Mouse (Mus musculus): ENCODE measurements at regions not wholly inside any gene's neighbourhood (a gene's known extent, or its start where the extent isn't known, plus 50 kb on each side); places are given as distances from the start of the nearest gene placed in this dataset.

- Histone ChIP-seq H3K4me3 (no peak overlapping the region), H3K27ac (no peak overlapping the region), H3K9me3 (replicated peaks) (0 out of 2 replicates have a peak, but pooled peaks cover 2% of the 10 kb centered on the region), H3K36me3 (no peaks in the 10 kb centered on the region), H3K4me1 (no peaks in the 10 kb centered on the region), H3K27me3 (replicated peaks) (no peaks in the 10 kb centered on the region), H3K4me2 (no peak overlapping the region), H3K9ac (no peak overlapping the region)
- WGBS (ENCODE audit: insufficient replicate concordance) = 68% methylated on average over 6 of the region's 6 CpGs
- no peak for ATAC-seq
Observed at GRCm38 (mm10) chr8:87148853-87149252, 263.8 kb upstream of the N4bp1 start.

DNA sequence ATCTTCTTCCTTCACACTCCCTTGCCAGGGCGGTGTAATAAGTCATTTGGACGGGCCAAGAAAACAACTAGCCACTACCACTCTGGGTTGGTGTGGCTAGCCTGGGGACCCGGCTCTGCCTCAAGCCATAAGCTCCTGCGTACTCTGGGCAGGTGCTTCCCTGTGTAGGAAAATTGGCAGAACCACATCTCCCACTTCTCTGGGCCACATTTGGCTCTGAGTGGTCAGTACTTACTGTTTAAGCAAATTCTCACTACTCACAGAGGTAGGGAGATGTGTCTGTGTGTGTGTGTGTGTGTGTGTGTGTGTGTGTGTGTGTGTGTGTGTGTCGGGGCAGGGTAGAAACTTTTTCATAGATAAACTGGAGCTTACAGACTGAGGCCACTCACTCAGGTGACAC is 262.6 kb upstream of the N4bp1 start:
- Histone ChIP-seq H3K36me3 (no peaks in the 10 kb centered on the region), H3K4me1 (no peaks in the 10 kb centered on the region), H3K4me3 (no peak overlapping the region), H3K27me3 (replicated peaks) (no peaks in the 10 kb centered on the region), H3K9ac (no peak overlapping the region), H3K4me2 (no peak overlapping the region), H3K9me3 (replicated peaks) (0 out of 2 replicates have a peak, but pooled peaks cover 4% of the 10 kb centered on the region), H3K27ac (no peak overlapping the region)
- 67% methylated on average over 5 of the region's 5 CpGs for WGBS (ENCODE audit: insufficient replicate concordance)
- ATAC-seq = no peak

DNA sequence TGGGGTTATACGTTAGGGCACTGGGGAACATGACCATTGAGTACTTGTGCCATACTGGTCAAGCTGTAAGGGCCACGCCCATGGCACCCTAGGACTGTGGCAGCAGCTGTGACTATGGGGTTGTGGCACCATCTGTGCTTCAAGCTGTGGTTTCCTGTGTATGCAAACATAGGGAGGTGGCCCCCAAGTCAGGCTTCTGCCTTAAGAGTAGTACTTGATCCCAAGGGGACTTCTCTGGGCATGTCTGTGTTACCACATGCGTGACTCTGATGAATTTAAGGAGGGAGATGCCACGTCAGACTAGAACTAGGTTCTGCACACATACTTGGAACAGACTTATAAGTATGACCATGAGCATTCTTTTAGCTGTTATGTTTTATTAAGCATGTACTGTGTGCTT is 252.4 kb upstream of the N4bp1 start:
- Histone ChIP-seq H3K27me3 (replicated peaks) (no peaks in the 10 kb centered on the region), H3K27ac (no peak overlapping the region), H3K9ac (no peak overlapping the region), H3K4me1 (no peaks in the 10 kb centered on the region), H3K4me3 (no peak overlapping the region), H3K9me3 (replicated peaks) (no peaks in the 10 kb centered on the region), H3K4me2 (no peak overlapping the region), H3K36me3 (no peaks in the 10 kb centered on the region)
- 71% methylated on average over 4 of the region's 4 CpGs for WGBS (ENCODE audit: insufficient replicate concordance)
- no peak for ATAC-seq

- no peak overlapping the region for H3K27ac ChIP-seq
- H3K4me2 ChIP-seq = no peak overlapping the region
- no peak for ATAC-seq
- H3K4me1 ChIP-seq = no peaks in the 10 kb centered on the region
- no peak overlapping the region for H3K9ac ChIP-seq
- 57% methylated on average over 3 of the region's 3 CpGs for WGBS (ENCODE audit: insufficient replicate concordance)
- no peak overlapping the region for H3K4me3 ChIP-seq
- no peaks in the 10 kb centered on the region for H3K36me3 ChIP-seq
- H3K9me3 ChIP-seq (replicated peaks) = no peaks in the 10 kb centered on the region
- no peaks in the 10 kb centered on the region for H3K27me3 ChIP-seq (replicated peaks)
Observed at GRCm38 (mm10) chr8:87131716-87132115, 246.7 kb upstream of the N4bp1 start.

DNA sequence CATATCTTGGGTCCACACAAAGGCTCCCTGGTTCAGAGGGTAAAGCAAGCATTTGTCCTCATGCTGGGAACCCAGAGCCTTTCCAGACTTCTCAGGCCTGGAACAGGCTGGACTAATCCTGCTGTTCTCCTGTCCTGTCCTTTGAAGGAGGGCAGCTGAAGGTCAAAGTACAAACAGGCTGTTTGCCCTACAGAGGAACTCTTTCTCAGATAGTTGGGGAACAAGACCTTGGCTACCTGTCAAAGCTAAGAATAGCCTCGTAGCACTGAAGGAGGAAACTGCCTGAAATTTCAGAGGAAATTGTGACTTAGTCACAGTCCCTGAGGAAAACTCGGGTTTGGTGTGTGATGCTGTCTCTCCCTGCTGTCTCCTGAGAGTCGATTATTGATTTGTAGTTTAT is 245.6 kb upstream of the N4bp1 start:
- Histone ChIP-seq H3K36me3 (no peaks in the 10 kb centered on the region), H3K4me3 (no peak overlapping the region), H3K27me3 (replicated peaks) (no peaks in the 10 kb centered on the region), H3K4me2 (no peak overlapping the region), H3K9ac (no peak overlapping the region), H3K27ac (no peak overlapping the region), H3K4me1 (no peaks in the 10 kb centered on the region), H3K9me3 (replicated peaks) (no peaks in the 10 kb centered on the region)
- 29% methylated on average over 3 of the region's 3 CpGs for WGBS (ENCODE audit: insufficient replicate concordance)
- no peak for ATAC-seq

DNA sequence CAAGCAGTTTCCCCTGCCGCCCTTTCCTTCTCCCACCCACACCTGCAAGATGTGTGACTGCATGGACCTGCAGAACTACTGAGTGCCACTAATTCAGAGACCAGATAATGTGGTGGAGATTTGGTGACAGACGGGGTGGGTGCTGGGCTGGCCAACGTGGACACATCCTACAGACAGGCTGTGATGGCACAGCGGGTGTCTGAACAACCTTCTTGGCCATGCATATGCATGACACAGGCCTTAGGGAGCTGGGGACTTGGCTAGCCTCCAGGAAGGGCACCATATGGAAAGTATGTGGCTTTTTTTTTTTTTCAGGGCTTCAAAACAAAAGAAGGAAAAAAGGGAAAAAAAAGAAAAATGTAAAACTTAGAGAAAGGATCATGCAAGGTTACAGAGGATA is 243.5 kb upstream of the N4bp1 start:
- WGBS (ENCODE audit: insufficient replicate concordance) = 48% methylated on average over 4 of the region's 4 CpGs
- H3K4me2 ChIP-seq = no peak overlapping the region
- H3K36me3 ChIP-seq = no peaks in the 10 kb centered on the region
- ATAC-seq = no peak
- H3K27ac ChIP-seq = no peak overlapping the region
- no peaks in the 10 kb centered on the region for H3K4me1 ChIP-seq
- H3K4me3 ChIP-seq = no peak overlapping the region
- H3K9ac ChIP-seq = no peak overlapping the region
- no peaks in the 10 kb centered on the region for H3K27me3 ChIP-seq (replicated peaks)
- H3K9me3 ChIP-seq (replicated peaks) = no peaks in the 10 kb centered on the region

GRCm38 (mm10) chr8:87116190-87116765 is 231.2 kb upstream of the N4bp1 start:
- no peak overlapping the region for H3K27ac ChIP-seq
- ATAC-seq = no peak

GRCm38 (mm10) chr8:87112355-87112754 is 227.3 kb upstream of the N4bp1 start:
- Histone ChIP-seq H3K27me3 (replicated peaks) (no peaks in the 10 kb centered on the region), H3K9me3 (replicated peaks) (no peaks in the 10 kb centered on the region), H3K4me3 (no peak overlapping the region), H3K36me3 (no peaks in the 10 kb centered on the region), H3K9ac (no peak overlapping the region), H3K27ac (no peak overlapping the region), H3K4me1 (no peaks in the 10 kb centered on the region), H3K4me2 (no peak overlapping the region)
- 52% methylated on average over 7 of the region's 7 CpGs for WGBS (ENCODE audit: insufficient replicate concordance)
- ATAC-seq = no peak

More at GRCm38 (mm10) chr8:87116190-87116765, 231.2 kb upstream of the N4bp1 start:
- Histone ChIP-seq H3K27me3 (replicated peaks) (no peaks in the 10 kb centered on the region), H3K9ac (no peak overlapping the region), H3K9me3 (replicated peaks) (no peaks in the 10 kb centered on the region), H3K4me2 (no peak overlapping the region), H3K4me1 (no peaks in the 10 kb centered on the region), H3K36me3 (no peaks in the 10 kb centered on the region), H3K4me3 (no peak overlapping the region)
- WGBS (ENCODE audit: insufficient replicate concordance) = 75% methylated on average over 14 of the region's 14 CpGs

DNA sequence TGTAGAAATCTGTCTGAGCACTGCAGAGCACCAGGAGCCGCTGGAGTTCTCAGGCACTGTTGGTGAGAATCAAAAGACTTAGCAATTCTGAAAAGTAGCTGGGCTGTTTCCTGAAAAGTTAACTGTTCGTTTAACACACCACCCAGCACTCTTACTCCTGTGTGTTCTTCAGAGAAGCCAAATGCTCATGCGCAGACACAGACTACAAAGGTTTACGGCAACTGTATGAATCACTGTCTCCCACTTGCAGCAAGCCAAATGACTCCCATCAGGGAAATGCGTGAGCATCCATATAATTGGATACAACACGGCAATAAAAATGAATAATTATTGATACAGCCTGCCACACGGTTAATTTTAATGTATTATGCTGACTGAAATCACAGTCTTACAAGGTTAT is 220.0 kb upstream of the N4bp1 start:
- Histone ChIP-seq H3K4me3 (no peak overlapping the region), H3K36me3 (no peaks in the 10 kb centered on the region), H3K9me3 (replicated peaks) (no peaks in the 10 kb centered on the region), H3K9ac (no peak overlapping the region), H3K4me2 (no peak overlapping the region), H3K4me1 (no peaks in the 10 kb centered on the region), H3K27ac (no peak overlapping the region), H3K27me3 (replicated peaks) (no peaks in the 10 kb centered on the region)
- WGBS (ENCODE audit: insufficient replicate concordance) = 65% methylated on average over 7 of the region's 7 CpGs
- no peak for ATAC-seq

DNA sequence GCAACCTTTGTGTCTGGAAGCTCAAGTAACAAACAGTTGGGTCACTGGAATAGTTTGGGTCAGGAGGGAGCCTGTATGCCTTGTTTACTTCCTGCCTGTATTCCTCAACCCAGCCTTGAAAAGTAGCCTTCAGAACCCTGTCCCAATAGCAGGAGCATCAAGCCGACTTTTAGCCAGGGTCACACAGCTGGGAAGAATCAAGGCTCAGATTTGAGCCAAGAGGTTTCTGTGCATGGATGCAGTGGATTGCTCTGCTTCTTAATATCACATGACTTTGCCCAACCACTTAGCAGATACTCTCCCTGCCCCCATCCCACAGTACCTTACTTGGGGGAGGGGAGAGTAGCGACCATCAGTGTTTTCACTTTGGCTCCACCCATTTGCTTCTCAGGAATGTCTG is 210.2 kb upstream of the N4bp1 start:
- no peak for ATAC-seq
- 57% methylated on average over 2 of the region's 2 CpGs for WGBS (ENCODE audit: insufficient replicate concordance)
- H3K27ac ChIP-seq = no peak overlapping the region

DNA sequence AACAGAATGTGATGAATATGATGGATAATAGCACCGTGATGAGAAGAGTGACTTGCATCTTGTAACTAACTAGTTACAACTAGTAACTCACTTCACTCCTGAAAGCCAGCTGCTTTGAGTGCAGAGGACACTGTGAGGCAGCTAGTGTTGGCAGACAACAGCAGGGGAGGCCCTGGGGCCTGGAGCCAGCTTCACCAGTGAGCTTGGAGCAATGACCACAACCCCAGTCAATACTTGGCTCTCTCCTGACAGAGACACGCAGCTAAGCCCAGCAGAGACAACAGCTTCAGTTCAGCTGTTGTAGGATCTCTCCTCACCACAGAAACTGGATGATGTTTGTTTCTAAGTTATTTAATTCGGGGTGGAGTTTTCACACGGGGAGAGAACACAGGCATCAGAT is 209.6 kb upstream of the N4bp1 start:
- H3K4me3 ChIP-seq = no peak overlapping the region
- H3K9me3 ChIP-seq (replicated peaks) = no peaks in the 10 kb centered on the region
- H3K9ac ChIP-seq = no peak overlapping the region
- no peaks in the 10 kb centered on the region for H3K4me1 ChIP-seq
- no peaks in the 10 kb centered on the region for H3K36me3 ChIP-seq
- no peak for ATAC-seq
- no peak overlapping the region for H3K4me2 ChIP-seq
- H3K27ac ChIP-seq = no peak overlapping the region
- no peaks in the 10 kb centered on the region for H3K27me3 ChIP-seq (replicated peaks)
- WGBS (ENCODE audit: insufficient replicate concordance) = 54% methylated on average over 4 of the region's 4 CpGs

More for the DNA sequence above, 210.2 kb upstream of the N4bp1 start:
- no peaks in the 10 kb centered on the region for H3K9me3 ChIP-seq (replicated peaks)
- no peak overlapping the region for H3K4me2 ChIP-seq
- no peaks in the 10 kb centered on the region for H3K4me1 ChIP-seq
- no peaks in the 10 kb centered on the region for H3K27me3 ChIP-seq (replicated peaks)
- no peak overlapping the region for H3K4me3 ChIP-seq
- no peaks in the 10 kb centered on the region for H3K36me3 ChIP-seq
- H3K9ac ChIP-seq = no peak overlapping the region

- no peak overlapping the region for H3K9ac ChIP-seq
- H3K36me3 ChIP-seq = no peaks in the 10 kb centered on the region
- ATAC-seq = no peak
- H3K4me2 ChIP-seq = no peak overlapping the region
- no peak overlapping the region for H3K4me3 ChIP-seq
- H3K9me3 ChIP-seq (replicated peaks) = no peaks in the 10 kb centered on the region
- H3K4me1 ChIP-seq = no peaks in the 10 kb centered on the region
- no peak overlapping the region for H3K27ac ChIP-seq
- 66% methylated on average over 10 of the region's 10 CpGs for WGBS (ENCODE audit: insufficient replicate concordance)
- no peaks in the 10 kb centered on the region for H3K27me3 ChIP-seq (replicated peaks)
Observed at GRCm38 (mm10) chr8:87093716-87094115, 208.7 kb upstream of the N4bp1 start.

DNA sequence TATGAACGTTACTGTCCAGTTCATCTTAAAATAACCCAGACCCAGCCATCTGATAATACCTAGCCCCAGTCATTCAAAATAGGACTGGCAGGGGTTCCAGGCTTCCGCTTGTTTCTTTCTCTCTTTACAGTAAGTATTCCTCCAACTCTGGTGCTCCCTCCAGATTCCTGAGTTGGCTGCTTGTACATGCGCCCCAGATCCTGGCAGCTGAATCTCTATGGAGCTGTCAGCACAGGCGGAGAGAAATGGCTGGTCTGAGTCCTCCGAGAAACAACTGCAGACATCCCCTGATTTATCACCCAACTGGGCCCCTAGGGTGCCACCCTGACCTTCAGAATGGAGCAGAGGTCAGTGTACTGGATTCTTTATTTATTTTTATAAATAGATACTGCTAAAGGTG is 208.0 kb upstream of the N4bp1 start:
- Histone ChIP-seq H3K4me3 (no peak overlapping the region), H3K9ac (no peak overlapping the region), H3K9me3 (replicated peaks) (no peaks in the 10 kb centered on the region), H3K27me3 (replicated peaks) (no peaks in the 10 kb centered on the region), H3K27ac (no peak overlapping the region), H3K4me2 (no peak overlapping the region), H3K36me3 (no peaks in the 10 kb centered on the region), H3K4me1 (no peaks in the 10 kb centered on the region)
- no peak for ATAC-seq
- 60% methylated on average over 5 of the region's 5 CpGs for WGBS (ENCODE audit: insufficient replicate concordance)
